Mouse (Mus musculus) large intestine, adult 2 months (tissue): Measurements from ENCODE around the gene Mrps27. TPM values are rescaled to one million over a fixed set of nuclear protein-coding genes. Genes with fewer than 3 reads are reported as not detected.
A peak's percentile ranks its signal among the peaks of the same experiment; 100 is the strongest.
"Not testable (repeated sequence)": the region's sequence is repeated elsewhere in the genome, so short reads cannot be mapped to it uniquely, and the experiment has no call there.

Source experiments
- DNase-seq: peaks from one replicate; pipeline ENCODE4 v3.0.0-alpha.2; 2012; ENCODE audit warnings: low read depth, low spot score
- WGBS: fragments of 180-500 bp; shearing (Covaris S2); methylation state at CpG from one replicate; pipeline ENCODE4 v1.1.7; 2018; 5-methylcytosine and 5-hydroxymethylcytosine counted together
- polyA plus RNA-seq: library from polyadenylated mRNA; depleted of rRNA; stranded (reverse); fragments of >200 nt; gene quantifications from 2 replicates; pipeline ENCODE4 v1.2.3, GENCODE M21; 2012; rRNA removed

Mrps27 gene
- 18.2 and 21.7 TPM in 2 replicates for polyA plus RNA-seq

DNA sequence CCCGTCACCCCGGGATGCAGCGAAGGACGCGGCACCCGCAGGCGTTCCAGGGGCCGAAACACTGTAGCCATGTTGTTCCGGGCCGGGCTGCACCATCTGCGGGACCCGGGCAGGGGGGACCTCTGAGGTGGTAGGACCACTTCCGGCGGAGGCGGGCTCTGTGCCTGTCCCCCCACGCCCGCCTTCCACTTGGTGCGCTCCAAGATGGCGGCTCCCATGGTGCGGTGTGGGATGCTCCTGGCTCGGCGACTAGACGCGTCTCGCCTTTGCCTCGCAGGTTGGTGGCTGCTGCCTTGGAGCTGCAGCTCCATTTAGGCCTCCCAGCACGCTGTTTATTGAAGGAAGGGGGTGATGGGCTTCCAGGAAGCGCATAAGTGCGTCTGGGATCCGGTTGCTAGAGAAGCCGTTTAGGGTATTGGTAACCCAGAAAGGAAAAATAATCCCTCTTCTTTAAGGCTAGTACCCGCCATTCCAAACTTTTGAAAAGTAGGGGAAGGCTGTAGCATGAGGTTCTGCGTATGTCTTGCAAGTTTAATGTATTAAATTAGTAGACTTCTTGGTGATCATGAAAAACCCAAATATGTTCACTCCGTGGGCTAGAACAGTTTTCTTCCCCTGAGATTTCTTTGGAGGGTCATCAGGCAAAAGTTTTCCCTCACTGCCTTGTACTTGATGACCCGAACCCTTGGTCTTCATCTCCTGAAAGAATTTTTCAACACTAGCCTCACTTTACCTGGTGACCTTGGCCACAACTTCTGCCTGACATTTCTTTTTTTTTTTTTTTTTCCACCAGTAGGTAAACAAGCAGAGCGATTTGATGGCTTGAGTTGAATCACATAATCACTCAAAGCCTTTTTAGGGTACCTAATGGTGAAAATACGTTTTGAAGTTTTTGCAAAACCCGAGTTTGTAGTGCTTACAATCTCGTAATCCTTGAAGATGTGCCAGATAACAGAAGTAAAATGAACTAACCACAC is at the start of gene Mrps27, which contains the start of gene Ptcd2:
TSS of gene Mrps27 (plus strand) at position 188 of the 977 bp plus-strand sequence.
TSS of gene Ptcd2 (minus strand) at position 107 of the 977 bp plus-strand sequence.
- WGBS: under 1% methylated on average over 39 of the region's 39 CpGs
- peak; percentile 71 for DNase-seq

DNA sequence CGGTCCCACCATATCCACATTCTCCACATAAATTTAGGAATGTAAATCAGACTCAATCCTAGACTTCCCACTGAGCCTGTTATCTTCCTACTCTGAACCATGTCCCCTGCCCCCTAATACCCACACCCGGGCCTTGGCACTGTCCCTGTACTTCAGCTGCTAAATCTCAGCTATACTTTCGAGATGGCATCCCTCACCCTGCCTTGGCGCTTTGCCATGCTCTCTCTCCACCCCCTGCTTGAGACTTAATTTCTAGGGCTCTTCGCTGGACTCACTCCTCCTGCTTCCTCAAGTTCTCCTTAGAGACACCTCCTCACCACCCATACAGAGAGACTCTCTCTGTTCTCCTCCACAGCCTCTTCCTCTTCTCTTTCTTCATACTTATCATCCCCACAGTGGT is 44.7 kb upstream of the Mrps27 start:
- 71% methylated on average over 5 of the region's 5 CpGs for WGBS
- DNase-seq: no peak

DNA sequence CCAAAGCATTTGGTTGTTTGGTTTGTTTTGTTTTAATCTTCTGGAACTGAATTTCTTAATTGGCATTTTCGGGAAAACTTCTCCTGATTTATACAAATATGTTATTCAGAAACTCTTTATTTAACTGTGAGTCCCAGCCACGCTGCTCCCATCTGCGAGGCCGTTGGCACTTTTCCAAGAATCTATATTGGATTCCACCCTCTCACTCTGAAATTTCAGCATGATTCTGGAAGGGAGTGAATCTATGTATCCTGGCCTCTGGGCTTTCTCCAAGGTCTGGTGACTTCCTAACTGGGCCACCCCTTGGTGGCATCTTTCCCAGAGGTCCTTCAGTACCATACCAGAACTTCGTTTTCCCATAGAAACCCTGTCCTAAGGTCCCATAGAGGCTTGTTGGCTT is 40.7 kb upstream of the Mrps27 start:
- DNase-seq: no peak
- WGBS: 30% methylated on average over 5 of the region's 5 CpGs

DNA sequence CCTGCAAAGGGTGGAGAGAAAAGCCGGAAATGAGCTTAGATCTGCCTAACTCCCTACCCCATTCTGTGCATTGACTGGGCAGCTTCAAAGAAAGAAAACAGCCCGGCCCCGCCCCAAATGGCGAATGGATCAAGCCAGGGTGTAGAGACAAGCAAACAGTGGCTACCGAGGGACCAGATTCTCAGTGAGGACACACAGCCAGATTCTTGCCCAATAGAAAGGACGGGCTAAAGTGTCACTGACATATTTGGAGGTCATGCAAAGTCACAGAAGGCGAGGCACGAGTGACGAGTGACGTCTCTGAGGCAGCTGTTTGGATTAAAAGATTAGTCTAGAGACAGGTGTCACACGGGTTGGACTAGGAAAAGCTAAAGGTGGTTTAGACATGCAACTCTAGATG is 40.2 kb upstream of the Mrps27 start:
- 48% methylated on average over 11 of the region's 11 CpGs for WGBS
- DNase-seq: no peak

DNA sequence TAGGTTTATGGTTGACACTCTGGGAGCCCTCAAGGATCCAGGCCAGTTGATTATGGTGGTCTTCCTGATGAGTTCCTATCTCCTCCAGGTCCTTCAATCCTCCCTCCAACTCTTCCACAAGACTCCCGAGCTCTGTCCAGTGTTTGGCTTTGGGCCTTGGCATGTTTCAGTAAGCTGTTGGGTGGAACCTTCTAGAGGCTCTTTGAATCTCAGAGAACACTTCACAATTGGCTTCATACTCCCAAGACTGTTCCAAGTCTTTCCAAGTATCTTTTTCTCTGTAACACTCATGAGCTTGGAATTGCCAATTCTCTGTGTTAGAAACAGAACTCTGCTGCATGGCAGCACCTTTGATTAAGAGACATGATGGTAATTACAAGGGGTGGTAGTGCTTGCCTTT is 39.4 kb upstream of the Mrps27 start:
- no peak for DNase-seq
- whole genome bisulfite sequencing: 68% methylated on average over 1 of the region's 1 CpGs

- 88% methylated on average over 8 of the region's 8 CpGs for WGBS
- no peak for DNase-seq
Observed at GRCm38 (mm10) chr13:99306164-99306563, 38.4 kb upstream of the Mrps27 start.

GRCm38 (mm10) chr13:99307930-99308359 is 36.6 kb upstream of the Mrps27 start:
- DNase-seq: peak; percentile 64
- WGBS: 24% methylated on average over 5 of the region's 5 CpGs

GRCm38 (mm10) chr13:99308393-99308792 is 36.2 kb upstream of the Mrps27 start:
- DNase-seq: no peak
- 62% methylated on average over 8 of the region's 8 CpGs for WGBS

- WGBS: 88% methylated on average over 5 of the region's 5 CpGs
- no peak for DNase-seq
Observed at GRCm38 (mm10) chr13:99314098-99314497, 30.5 kb upstream of the Mrps27 start.

- 81% methylated on average over 15 of the region's 15 CpGs for whole genome bisulfite sequencing
- no peak for DNase-seq
Observed at GRCm38 (mm10) chr13:99314657-99315181, 29.9 kb upstream of the Mrps27 start.

- no peak for DNase-seq
- 78% methylated on average over 6 of the region's 6 CpGs for WGBS
Observed at GRCm38 (mm10) chr13:99316366-99316765, 28.2 kb upstream of the Mrps27 start.

GRCm38 (mm10) chr13:99317058-99317457 is 27.5 kb upstream of the Mrps27 start:
- DNase-seq: no peak
- 52% methylated on average over 4 of the region's 4 CpGs for WGBS

GRCm38 (mm10) chr13:99320453-99320852 is 24.1 kb upstream of the Mrps27 start:
- 34% methylated on average over 7 of the region's 7 CpGs for WGBS
- DNase-seq: peak; percentile 78

GRCm38 (mm10) chr13:99322915-99323314 is 21.7 kb upstream of the Mrps27 start:
- 70% methylated on average over 13 of the region's 13 CpGs for WGBS
- DNase-seq: not testable (repeated sequence)

GRCm38 (mm10) chr13:99323632-99324336 is 20.8 kb upstream of the Mrps27 start:
- WGBS: 60% methylated on average over 7 of the region's 7 CpGs
- DNase-seq: no peak

GRCm38 (mm10) chr13:99324337-99324685 is 20.3 kb upstream of the Mrps27 start:
- 83% methylated on average over 8 of the region's 8 CpGs for WGBS
- DNase-seq: not testable (repeated sequence)

DNA sequence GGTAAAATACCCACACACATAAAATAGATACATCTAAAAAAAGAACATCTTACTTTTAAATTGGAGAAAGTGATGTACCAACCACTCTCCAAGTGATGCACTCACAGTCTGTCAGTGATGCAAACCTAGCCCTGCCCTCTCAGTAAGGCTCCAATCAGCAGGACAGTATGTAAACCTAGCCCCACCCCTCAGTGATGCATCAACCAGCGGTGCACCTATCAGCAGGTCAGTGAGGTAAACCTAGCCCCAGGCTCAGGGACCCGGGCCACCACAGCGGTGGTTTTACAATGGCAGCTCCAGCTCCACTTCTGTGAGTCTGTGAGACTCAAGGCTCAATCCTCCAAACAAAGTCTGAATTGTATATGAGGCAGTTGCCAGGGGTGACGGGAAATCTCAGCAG is 13.3 kb upstream of the Mrps27 start:
- 68% methylated on average over 4 of the region's 4 CpGs for WGBS
- no peak for DNase-seq

DNA sequence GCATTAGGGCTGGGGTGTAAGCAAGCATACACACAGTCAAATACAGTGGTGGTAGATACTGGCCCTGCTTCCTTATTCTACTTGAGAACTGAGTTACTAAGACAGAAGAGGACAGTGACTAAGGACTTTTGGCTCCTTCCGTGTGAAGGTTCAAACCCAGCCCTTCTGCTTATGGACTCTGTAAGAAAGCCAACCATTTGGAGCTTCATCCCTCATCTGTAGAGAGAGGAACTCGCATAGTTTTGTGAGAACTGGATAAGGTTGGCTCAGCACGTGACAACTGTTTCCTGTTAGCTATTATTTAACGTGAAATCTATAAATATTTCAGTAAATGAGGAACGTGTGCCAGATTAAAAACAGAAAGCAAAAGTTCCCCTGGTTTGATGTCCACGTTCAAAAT is 7.1 kb upstream of the Mrps27 start:
- DNase-seq: no peak

DNA sequence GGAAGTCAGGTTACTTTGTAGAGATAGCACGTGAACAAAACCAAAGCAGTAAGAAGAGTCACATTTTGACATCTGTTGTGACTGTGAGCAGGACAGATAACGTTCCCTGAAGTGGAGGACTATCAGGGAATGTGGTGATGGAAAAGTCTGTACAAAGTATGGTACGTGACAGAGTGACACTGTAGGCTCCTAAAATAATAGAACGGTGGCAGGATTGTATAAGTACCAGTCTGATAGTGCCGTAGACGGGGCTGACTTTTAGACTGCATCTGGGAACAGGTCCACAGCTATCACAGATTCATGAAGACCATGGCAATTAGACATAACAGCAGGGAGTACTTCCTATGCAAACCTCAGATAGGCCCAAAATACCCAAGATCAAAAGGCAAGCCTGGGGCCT is 3.1 kb upstream of the Mrps27 start:
- DNase-seq: no peak
- WGBS: 94% methylated on average over 6 of the region's 6 CpGs

More for the DNA sequence above, 7.1 kb upstream of the Mrps27 start:
- WGBS: 27% methylated on average over 6 of the region's 6 CpGs

- DNase-seq: no peak
- WGBS: 1% methylated on average over 30 of the region's 30 CpGs
Observed at GRCm38 (mm10) chr13:99343876-99344598, 549 bp upstream of the Mrps27 start.
